Mouse (Mus musculus) small intestine, adult 2 months (tissue): Measurements from ENCODE around the gene Nfya. TPM values are rescaled to one million over a fixed set of nuclear protein-coding genes. Genes with fewer than 3 reads are reported as not detected.

ENCODE experiments used
- H3K27ac ChIP-seq: fragments of 200-500 bp; 2 replicates; pipeline ENCODE4 v1.5.1; 2012; ENCODE audit warnings: low read depth, low read length, control low read depth, inconsistent platforms; ENCODE audit not compliant: insufficient read depth
- H3K27me3 ChIP-seq: fragments of 200-500 bp; 2 replicates; pipeline ENCODE4 v1.6.1; 2012; ENCODE audit warnings: mild to moderate bottlenecking, moderate library complexity, low read length, inconsistent platforms; ENCODE audit not compliant: control insufficient read depth, insufficient read depth
- H3K36me3 ChIP-seq: fragments of 200-500 bp; 2 replicates; pipeline ENCODE4 v1.6.1; 2012; ENCODE audit warnings: mild to moderate bottlenecking, low read length, control low read depth, inconsistent platforms; ENCODE audit not compliant: control insufficient read depth, insufficient read depth
- H3K4me1 ChIP-seq: fragments of 200-500 bp; 2 replicates; pipeline ENCODE4 v1.6.1; 2012; ENCODE audit warnings: low read length, inconsistent platforms, mixed read lengths; ENCODE audit not compliant: control insufficient read depth, insufficient read depth, insufficient read length
- H3K4me3 ChIP-seq: fragments of 200-500 bp; 2 replicates; pipeline ENCODE4 v1.5.1; 2012; ENCODE audit warnings: low read depth, mild to moderate bottlenecking, control low read depth, inconsistent platforms, low read length, moderate library complexity
- CTCF ChIP-seq: fragments of 200-500 bp; IDR thresholded peaks from 2 replicates; pipeline ENCODE4 v1.5.1; 2012; ENCODE audit warnings: low read depth, mild to moderate bottlenecking, control low read depth, inconsistent platforms, low read length, moderate library complexity, mixed read lengths; ENCODE audit not compliant: insufficient replicate concordance, insufficient read length; ENCODE audit errors: extremely low read depth
- POLR2A ChIP-seq: fragments of 200-500 bp; IDR thresholded peaks from 2 replicates; pipeline ENCODE4 v1.6.1; 2012; ENCODE audit warnings: low read depth, mild to moderate bottlenecking, control low read depth, inconsistent platforms, low read length, moderate library complexity
- WGBS: fragments of 180-500 bp; shearing (Covaris S2); methylation state at CpG from one replicate; pipeline ENCODE4 v1.1.7; 2018; 5-methylcytosine and 5-hydroxymethylcytosine counted together
- polyA plus RNA-seq: library from polyadenylated mRNA; depleted of rRNA; stranded (reverse); fragments of >200 nt; gene quantifications from 2 replicates; pipeline ENCODE4 v1.2.3, GENCODE M21; 2012

The Nfya gene
- polyA plus RNA-seq, 1 experiment: 36.2 TPM

DNA sequence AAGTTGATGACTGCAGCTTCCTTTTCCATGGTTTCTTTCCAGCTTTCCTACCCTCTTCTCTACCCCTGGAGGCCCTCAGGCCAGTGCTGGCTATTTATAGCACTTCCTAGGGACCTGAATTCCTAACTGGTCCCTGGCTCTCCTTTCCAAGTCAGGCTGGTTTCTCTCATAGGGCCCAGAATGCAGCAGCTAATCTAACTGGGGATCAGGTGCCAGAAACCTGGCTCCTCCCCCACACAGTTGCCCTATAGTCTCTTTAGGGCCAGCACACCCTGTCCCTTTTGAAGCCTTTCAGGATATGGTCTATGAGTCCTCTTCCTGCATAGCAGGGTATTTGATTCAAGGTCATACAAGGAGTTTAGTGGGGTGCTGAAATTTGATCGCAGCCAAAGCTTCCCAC, 26.8 kb upstream of the Nfya start:
- no peak for TF ChIP-seq POLR2A
- no peak for TF ChIP-seq CTCF
- WGBS: 69% methylated on average over 1 of the region's 1 CpGs
- Histone ChIP-seq H3K4me1 (peaks cover 49% of the 10 kb centered on the region), H3K27me3 (no peaks in the 10 kb centered on the region), H3K36me3 (no peaks in the 10 kb centered on the region), H3K27ac (peak overlapping the region; percentile 45), H3K4me3 (no peak overlapping the region)

DNA sequence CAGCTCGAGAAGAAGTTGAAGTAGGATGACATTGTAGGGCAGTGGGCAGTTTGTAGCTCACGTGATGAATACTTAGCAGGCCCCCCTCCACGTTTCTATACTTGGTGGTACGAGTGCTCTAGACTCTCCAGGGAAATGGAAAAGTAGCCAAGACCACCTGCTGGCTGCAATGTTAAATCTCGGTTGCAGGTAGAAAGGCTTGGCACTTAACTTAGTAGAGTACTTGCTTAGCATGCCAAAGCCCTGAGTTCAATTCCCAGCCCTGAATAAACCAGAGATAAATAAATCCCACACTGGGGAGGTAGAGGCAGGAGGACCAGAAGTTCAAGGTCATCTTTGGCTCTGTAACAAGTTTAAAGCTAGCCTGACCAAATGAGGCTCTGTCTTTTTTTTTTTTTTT, 24.8 kb upstream of the Nfya start:
- TF ChIP-seq POLR2A (no peak), CTCF (no peak)

DNA sequence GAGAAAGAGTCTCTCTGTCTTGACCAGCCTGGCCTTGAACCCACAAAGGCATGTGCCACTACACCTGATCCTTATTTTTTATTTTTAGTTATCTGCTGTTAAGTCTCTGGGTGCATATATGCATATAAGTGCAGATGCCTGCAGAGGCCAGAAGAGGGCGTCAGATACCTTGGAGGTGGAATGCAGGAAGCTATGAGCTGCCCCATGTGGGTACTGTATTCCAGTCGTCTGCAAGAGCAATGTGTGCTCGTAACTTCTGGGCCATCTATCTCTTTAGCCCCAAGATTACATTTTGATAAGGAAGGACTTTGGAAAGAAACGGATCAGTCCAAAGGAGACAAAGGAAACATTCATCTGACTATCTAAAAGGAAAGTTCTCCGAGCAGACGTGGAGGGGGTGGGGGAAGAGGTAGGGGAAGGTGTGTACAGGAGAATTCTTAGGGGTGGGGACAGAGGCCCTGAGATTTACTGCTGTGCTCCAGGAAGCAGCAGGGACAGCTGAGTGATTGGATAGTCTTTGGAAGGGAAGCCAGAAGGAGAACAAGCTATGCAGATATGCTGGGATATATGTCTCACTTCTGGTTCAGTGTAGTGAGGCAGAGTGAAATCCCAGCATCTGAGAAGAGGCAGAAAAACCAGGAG, 24.1 kb upstream of the Nfya start:
- no peak for TF ChIP-seq POLR2A
- TF ChIP-seq CTCF: peak; percentile 62; the same call in 1 of the 2 replicates
- H3K36me3 ChIP-seq: no peaks in the 10 kb centered on the region
- peaks cover 62% of the 10 kb centered on the region for H3K4me1 ChIP-seq
- H3K27ac ChIP-seq: peak overlapping the region; percentile 73
- H3K27me3 ChIP-seq: no peaks in the 10 kb centered on the region
- 23% methylated on average over 6 of the region's 6 CpGs for WGBS
- no peak overlapping the region for H3K4me3 ChIP-seq

More for the DNA sequence above, 24.8 kb upstream of the Nfya start:
- 63% methylated on average over 5 of the region's 5 CpGs for WGBS
- H3K27me3 ChIP-seq: no peaks in the 10 kb centered on the region
- H3K4me1 ChIP-seq: peaks cover 62% of the 10 kb centered on the region
- H3K27ac ChIP-seq: peak overlapping the region; percentile 73
- H3K4me3 ChIP-seq: no peak overlapping the region
- no peaks in the 10 kb centered on the region for H3K36me3 ChIP-seq

GRCm38 (mm10) chr17:48433006-48433655, 23.4 kb upstream of the Nfya start:
- Histone ChIP-seq H3K27ac (0 out of 2 replicates have a peak overlapping the region, but pooled peaks have one; percentile 19), H3K27me3 (no peaks in the 10 kb centered on the region), H3K4me3 (no peak overlapping the region), H3K36me3 (no peaks in the 10 kb centered on the region), H3K4me1 (peaks cover 59% of the 10 kb centered on the region)
- WGBS: 73% methylated on average over 20 of the region's 20 CpGs
- TF ChIP-seq POLR2A (no peak), CTCF (no peak)

DNA sequence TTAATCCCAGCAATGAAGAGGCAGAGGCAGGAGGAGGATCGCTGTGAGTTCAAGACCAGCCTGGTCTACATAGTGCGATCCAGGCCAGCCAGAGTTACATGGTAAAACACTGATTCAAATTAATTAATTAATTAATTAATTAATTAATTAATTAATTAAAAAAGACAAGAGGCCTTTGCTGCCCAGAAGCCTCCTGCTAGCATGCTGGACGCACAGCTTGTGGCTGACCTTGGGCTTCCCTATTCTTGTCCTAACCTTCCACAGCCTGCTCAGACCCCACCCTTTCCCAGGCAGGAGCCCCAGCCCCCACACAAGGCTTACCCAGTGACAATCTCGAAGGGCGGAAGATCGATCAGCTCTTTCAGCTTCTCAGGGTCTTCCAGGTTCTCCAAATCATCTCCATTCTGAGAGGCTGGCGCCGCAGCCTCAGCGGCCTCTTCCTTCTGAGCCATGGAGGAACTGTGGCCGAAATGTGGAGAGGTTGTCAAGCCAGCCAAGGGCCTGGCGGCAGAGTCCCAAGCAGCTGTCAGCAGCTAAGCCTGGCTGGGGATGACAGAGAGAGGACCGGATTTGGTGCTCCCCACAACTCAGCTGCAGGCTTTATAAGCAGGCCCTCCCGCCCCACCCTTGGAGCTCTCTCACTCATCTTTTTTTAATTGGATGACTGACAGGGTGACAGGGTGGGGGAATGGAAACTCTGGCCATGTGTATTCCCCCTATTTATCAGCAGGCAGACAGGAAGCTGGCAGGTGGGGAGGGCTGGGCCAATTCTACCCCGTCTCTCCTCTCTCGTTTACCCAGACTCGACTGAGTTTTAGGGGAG, 22.7 kb upstream of the Nfya start, which contains the start of gene Apobec2:
TSS of gene Apobec2 (minus strand) at position 773 of the 823 bp plus-strand sequence.
- no peaks in the 10 kb centered on the region for H3K27me3 ChIP-seq
- no peak within 1 kb of the TSS for H3K4me3 ChIP-seq
- TF ChIP-seq CTCF: no peak
- TF ChIP-seq POLR2A: no peak
- H3K27ac ChIP-seq: 0 out of 2 replicates have a peak within 1 kb of the TSS, but pooled peaks have one; percentile 19
- peaks cover 55% of the 10 kb centered on the region for H3K4me1 ChIP-seq
- 63% methylated on average over 16 of the region's 16 CpGs for WGBS
- no peaks in the 10 kb centered on the region for H3K36me3 ChIP-seq

- WGBS: 79% methylated on average over 5 of the region's 5 CpGs
- Histone ChIP-seq H3K4me1 (peaks cover 57% of the 10 kb centered on the region), H3K27me3 (no peaks in the 10 kb centered on the region), H3K4me3 (no peak overlapping the region), H3K36me3 (no peaks in the 10 kb centered on the region), H3K27ac (peak overlapping the region; percentile 19; the same call in 1 of the 2 replicates)
- no peak for TF ChIP-seq CTCF
- TF ChIP-seq POLR2A: no peak
Measured at GRCm38 (mm10) chr17:48431054-48431453, 21.3 kb upstream of the Nfya start.
